Mouse (Mus musculus): Measurements from ENCODE around the gene Spdye4c. TPM values are rescaled to one million over a fixed set of nuclear protein-coding genes. Genes with fewer than 3 reads are reported as not detected.

Gene Spdye4c
- polyA plus RNA-seq, 1 experiment from 2014 or later = not detected

DNA sequence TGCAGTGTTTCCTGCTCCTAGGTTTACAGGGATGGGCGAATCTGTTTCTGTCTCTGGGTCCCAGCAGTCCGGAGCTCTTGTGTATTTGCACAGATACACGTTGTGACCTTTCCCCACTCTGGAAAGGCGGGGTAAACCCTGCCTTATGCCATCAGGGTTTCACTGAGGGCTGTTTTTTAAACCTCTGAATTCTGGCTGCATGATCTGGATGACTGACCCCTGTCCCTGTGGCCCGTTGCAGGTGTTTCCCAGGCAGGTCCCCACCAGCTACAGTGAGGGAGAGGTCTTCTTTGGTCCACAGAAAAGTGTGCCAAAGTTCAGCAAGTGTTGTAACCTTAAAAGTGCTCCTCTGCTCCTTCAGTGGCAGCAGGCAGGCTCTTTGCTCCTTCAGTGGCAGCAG lies 18.3 kb downstream of the Spdye4c start:
- peaks cover 6% of the 10 kb centered on the region; the same call in 1 of the 2 replicates for H3K9me3 ChIP-seq (replicated peaks)
- no peaks in the 10 kb centered on the region for H3K27me3 ChIP-seq (replicated peaks)
- no peak overlapping the region for H3K4me2 ChIP-seq
- no peak overlapping the region for H3K4me3 ChIP-seq
- no peak for ATAC-seq (ENCODE audit: insufficient number of reproducible peaks, low FRiP score)
- H3K4me1 ChIP-seq (replicated peaks) = no peaks in the 10 kb centered on the region
- H3K9ac ChIP-seq = no peak overlapping the region
- WGBS = 76% methylated on average over 5 of the region's 5 CpGs
- H3K36me3 ChIP-seq = peaks cover 56% of the 10 kb centered on the region
- H3K27ac ChIP-seq (ENCODE audit: poor library complexity, severe bottlenecking) = no peak overlapping the region

DNA sequence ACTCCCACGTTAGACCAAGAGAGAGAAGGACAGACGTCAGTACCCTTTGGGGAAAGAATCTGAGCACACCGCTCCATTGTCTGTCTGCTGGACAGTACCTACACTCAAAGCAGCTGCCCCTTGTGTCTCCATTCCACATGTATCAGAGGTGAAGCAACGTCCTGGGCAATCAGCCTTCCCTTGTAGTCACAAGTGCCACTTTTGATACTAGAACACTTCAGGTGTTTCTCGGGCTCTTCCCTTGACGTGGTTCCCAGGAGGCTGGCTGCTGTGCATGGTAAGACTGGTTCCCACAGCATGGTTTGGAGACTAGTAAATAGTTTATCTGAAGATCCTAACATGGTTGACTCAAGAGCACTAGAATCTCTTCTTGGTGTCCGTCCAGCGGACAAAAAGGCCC lies 20.2 kb downstream of the Spdye4c start:
- Histone ChIP-seq H3K9me3 (replicated peaks) (no peaks in the 10 kb centered on the region), H3K36me3 (peaks cover 65% of the 10 kb centered on the region), H3K4me3 (no peak overlapping the region), H3K27me3 (replicated peaks) (no peaks in the 10 kb centered on the region), H3K9ac (no peak overlapping the region), H3K4me2 (no peak overlapping the region), H3K4me1 (replicated peaks) (no peaks in the 10 kb centered on the region), H3K27ac (ENCODE audit: poor library complexity, severe bottlenecking) (no peak overlapping the region)
- WGBS = 92% methylated on average over 8 of the region's 8 CpGs
- no peak for ATAC-seq (ENCODE audit: insufficient number of reproducible peaks, low FRiP score)

DNA sequence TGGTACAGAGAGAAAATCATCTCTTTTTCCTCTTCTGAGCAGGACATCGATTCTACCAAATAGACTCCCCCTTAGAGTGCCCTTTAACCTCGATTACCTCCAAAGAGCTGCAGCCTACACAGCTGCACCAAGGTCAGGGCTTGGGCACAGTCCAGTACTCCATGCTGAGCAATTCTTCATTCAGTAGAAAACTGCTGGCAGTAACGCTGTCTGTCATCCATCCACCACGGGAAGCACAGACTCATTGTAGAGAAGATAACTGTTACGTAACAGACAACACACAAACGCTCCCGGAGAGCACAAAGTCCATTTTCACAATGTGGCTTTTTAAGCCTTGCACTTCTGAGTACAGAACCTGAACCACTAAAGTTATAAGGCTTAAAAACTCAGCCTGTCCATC lies 21.3 kb downstream of the Spdye4c start:
- no peak overlapping the region for H3K27ac ChIP-seq (ENCODE audit: poor library complexity, severe bottlenecking)
- 92% methylated on average over 7 of the region's 7 CpGs for WGBS
- no peak overlapping the region for H3K9ac ChIP-seq
- no peak overlapping the region for H3K4me3 ChIP-seq
- ATAC-seq (ENCODE audit: insufficient number of reproducible peaks, low FRiP score) = no peak
- no peaks in the 10 kb centered on the region for H3K4me1 ChIP-seq (replicated peaks)
- H3K9me3 ChIP-seq (replicated peaks) = no peaks in the 10 kb centered on the region
- H3K4me2 ChIP-seq = no peak overlapping the region
- H3K27me3 ChIP-seq (replicated peaks) = no peaks in the 10 kb centered on the region
- peaks cover 75% of the 10 kb centered on the region for H3K36me3 ChIP-seq

DNA sequence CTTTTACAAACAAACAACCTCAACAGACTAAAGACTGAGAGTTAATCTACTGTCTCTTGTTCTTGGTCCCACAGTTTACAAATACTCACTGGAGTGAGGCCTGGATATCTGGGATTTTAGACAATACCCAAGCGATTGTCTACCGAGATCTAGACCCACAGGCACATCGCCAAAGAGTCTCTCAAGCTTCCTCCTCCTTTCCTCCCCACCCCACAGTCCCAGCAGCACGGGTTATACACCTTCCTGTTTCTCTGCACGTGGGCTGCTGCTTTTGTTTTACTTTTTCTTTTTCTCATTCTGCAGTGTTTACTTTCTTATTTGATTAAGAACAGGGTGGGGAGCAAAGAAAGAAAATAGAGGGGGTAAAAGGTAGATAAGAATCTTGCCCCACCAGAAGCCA lies 22.4 kb downstream of the Spdye4c start:
- Histone ChIP-seq H3K4me2 (no peak overlapping the region), H3K9me3 (replicated peaks) (no peaks in the 10 kb centered on the region), H3K4me1 (replicated peaks) (no peaks in the 10 kb centered on the region), H3K27me3 (replicated peaks) (no peaks in the 10 kb centered on the region), H3K27ac (ENCODE audit: poor library complexity, severe bottlenecking) (no peak overlapping the region), H3K36me3 (peaks cover 86% of the 10 kb centered on the region), H3K4me3 (no peak overlapping the region), H3K9ac (no peak overlapping the region)
- 74% methylated on average over 5 of the region's 5 CpGs for WGBS
- no peak for ATAC-seq (ENCODE audit: insufficient number of reproducible peaks, low FRiP score)

DNA sequence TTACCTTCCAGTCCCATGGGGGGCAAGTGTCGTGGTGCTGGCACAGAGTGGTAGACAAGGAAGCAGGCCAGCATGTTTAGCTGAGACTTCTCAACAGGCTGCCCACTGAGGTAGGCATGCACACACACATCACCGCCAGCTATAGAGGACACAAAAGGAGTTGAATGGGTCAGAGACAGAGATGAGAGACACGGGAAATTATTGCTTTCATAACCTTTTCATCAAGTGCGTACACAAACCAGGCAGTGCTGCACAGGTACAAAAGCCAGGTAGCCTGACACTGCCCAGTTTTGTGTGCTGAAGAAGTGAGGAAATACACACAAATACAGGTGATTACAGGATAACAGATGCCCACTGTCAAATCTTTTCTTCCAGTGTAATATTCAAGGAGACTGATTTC lies 24.4 kb downstream of the Spdye4c start:
- 92% methylated on average over 4 of the region's 4 CpGs for WGBS
- ATAC-seq (ENCODE audit: insufficient number of reproducible peaks, low FRiP score) = no peak
- H3K9ac ChIP-seq = no peak overlapping the region
- H3K4me1 ChIP-seq (replicated peaks) = no peaks in the 10 kb centered on the region
- H3K4me3 ChIP-seq = no peak overlapping the region
- H3K9me3 ChIP-seq (replicated peaks) = no peaks in the 10 kb centered on the region
- no peak overlapping the region for H3K27ac ChIP-seq (ENCODE audit: poor library complexity, severe bottlenecking)
- peaks cover 90% of the 10 kb centered on the region for H3K36me3 ChIP-seq
- H3K27me3 ChIP-seq (replicated peaks) = no peaks in the 10 kb centered on the region
- H3K4me2 ChIP-seq = no peak overlapping the region

DNA sequence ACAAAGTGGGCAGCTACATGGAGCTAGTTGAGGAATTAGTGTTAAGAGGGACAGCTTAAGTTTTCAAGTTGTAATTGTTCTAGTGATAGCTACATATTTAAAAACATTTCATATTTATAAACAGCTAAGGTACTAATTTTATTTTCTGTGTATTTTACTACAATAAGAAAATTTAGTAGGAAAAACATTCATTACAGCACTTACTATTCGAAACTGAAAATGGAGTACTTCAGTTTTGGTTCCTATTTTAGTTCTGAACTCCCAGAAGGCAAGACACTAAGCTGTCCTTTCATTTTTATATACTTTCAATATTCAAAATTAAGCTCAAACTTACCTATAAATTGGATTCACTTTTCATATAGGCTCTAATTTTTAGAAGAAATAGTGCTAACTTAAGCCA lies 29.6 kb downstream of the Spdye4c start:
- Histone ChIP-seq H3K4me1 (replicated peaks) (no peaks in the 10 kb centered on the region), H3K4me2 (no peak overlapping the region), H3K27ac (ENCODE audit: poor library complexity, severe bottlenecking) (no peak overlapping the region), H3K36me3 (peaks cover 86% of the 10 kb centered on the region), H3K9ac (no peak overlapping the region), H3K4me3 (no peak overlapping the region), H3K27me3 (replicated peaks) (no peaks in the 10 kb centered on the region), H3K9me3 (replicated peaks) (no peaks in the 10 kb centered on the region)
- ATAC-seq (ENCODE audit: insufficient number of reproducible peaks, low FRiP score) = no peak
- WGBS = 95% methylated on average over 1 of the region's 1 CpGs

Other genes with a start within 250 kb of the Spdye4c start
- gene Anapc1, start 96.2 kb downstream of the Spdye4c start, polyA plus RNA-seq (2016; fragmentation: Nextera tagmentation; extraction: Ambion mirVana) = 58.9 and 63.6 TPM in 2 replicates
- gene Mertk, start 107.7 kb downstream of the Spdye4c start, polyA plus RNA-seq (2016; fragmentation: Nextera tagmentation; extraction: Ambion mirVana) = 5.0 and 6.0 TPM in 2 replicates
- gene Tmem87b, start 226.9 kb downstream of the Spdye4c start, polyA plus RNA-seq (2016; fragmentation: Nextera tagmentation; extraction: Ambion mirVana) = 26.7 and 29.7 TPM in 2 replicates

Data from heart, embryonic 12.5 days (tissue).